Mouse (Mus musculus): ENCODE results near the gene 5530400C23Rik.
"Not testable (repeated sequence)": the region's sequence is repeated elsewhere in the genome, so short reads cannot be mapped to it uniquely, and the experiment has no call there.

Gene 5530400C23Rik

GRCm38 (mm10) chr6:133291916-133292315 lies at the start of gene 5530400C23Rik:
Gene 5530400C23Rik (plus strand): TSS chr6:133292216.
- DNase-seq, result not testable (repeated sequence)

GRCm38 (mm10) chr6:133305952-133306715 lies 14.1 kb downstream of the 5530400C23Rik start:
- DNase-seq, result peak; percentile 16

GRCm38 (mm10) chr6:133313896-133314295 lies 21.9 kb downstream of the 5530400C23Rik start:
- DNase-seq, result not testable (repeated sequence)

DNA sequence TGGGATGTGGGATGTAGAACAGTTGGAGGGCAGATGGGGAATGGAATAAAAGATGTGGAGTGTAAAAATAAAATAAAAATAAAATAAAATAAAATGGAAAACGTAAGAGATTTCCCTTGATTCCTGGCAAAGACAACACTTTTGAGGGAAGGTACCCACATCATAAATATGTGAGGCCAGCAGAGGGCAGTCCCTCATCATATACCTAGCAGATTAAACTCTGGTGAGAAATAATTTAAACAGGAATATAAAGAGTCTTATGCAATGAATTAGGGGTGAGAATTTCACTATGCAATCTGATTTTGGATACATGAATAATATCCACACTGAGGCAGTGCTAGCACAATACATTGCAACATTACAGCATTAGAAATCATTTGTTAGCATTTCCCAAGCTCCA lies 46.5 kb downstream of the 5530400C23Rik start:
- no peak for DNase-seq

- DNase-seq, result not testable (repeated sequence)
Observed at GRCm38 (mm10) chr6:133341731-133342130, 49.7 kb downstream of the 5530400C23Rik start.

All from cerebellum, adult 11-12 months (tissue).